Mouse (Mus musculus) MEL (cell line): ENCODE measurements around the gene Rnf141. TPM values are rescaled to one million over a fixed set of nuclear protein-coding genes. Genes with fewer than 3 reads are reported as not detected.

Source experiments
- DNase-seq: peaks from one replicate; pipeline ENCODE4 v3.0.0; 2011; ENCODE audit warnings: low read depth, low spot score
- H3K27ac ChIP-seq: 2 replicates; pipeline ENCODE4 v1.5.1; 2012; ENCODE audit warnings: low read depth, mild to moderate bottlenecking, control low read depth, low read length, moderate library complexity; ENCODE audit not compliant: control insufficient read depth
- H3K27me3 ChIP-seq, 2 experiments: fragments of 150-350 bp in 1 of 2; sonication (generic) in 1 of 2; 2 replicates each; pipeline ENCODE4 v1.6.1; 2012; ENCODE audit warnings: low read length in 2 of 2, mild to moderate bottlenecking in 2 of 2, improper control_type of control experiment in 1 of 2, moderate library complexity in 1 of 2; ENCODE audit not compliant: insufficient read depth in 2 of 2, control insufficient read depth in 1 of 2
- H3K36me3 ChIP-seq, 2 experiments: 2 replicates each; pipeline ENCODE4 v1.6.1; 2012 to 2014; ENCODE audit warnings: low read length in 2 of 2, improper control_type of control experiment in 1 of 2, inconsistent platforms in 1 of 2, mild to moderate bottlenecking in 1 of 2; ENCODE audit not compliant: insufficient read depth in 2 of 2, control insufficient read depth in 1 of 2
- H3K4me1 ChIP-seq, 2 experiments: fragments of 150-350 bp in 1 of 2; sonication (generic) in 1 of 2; 2 replicates each; pipeline ENCODE4 v1.6.1; 2012; ENCODE audit warnings: low read length in 2 of 2, improper control_type of control experiment in 1 of 2, mild to moderate bottlenecking in 1 of 2; ENCODE audit not compliant: insufficient read depth in 2 of 2, control insufficient read depth in 1 of 2
- H3K4me3 ChIP-seq, 2 experiments: fragments of 150-350 bp in 1 of 2; sonication (generic) in 1 of 2; 2 replicates each; pipeline ENCODE4 v1.5.1; 2012; ENCODE audit warnings: low read depth in 2 of 2, low read length in 2 of 2, mild to moderate bottlenecking in 2 of 2, moderate library complexity in 2 of 2, control low read depth in 1 of 2, improper control_type of control experiment in 1 of 2; ENCODE audit not compliant: control insufficient read depth in 1 of 2, insufficient read depth in 1 of 2
- H3K79me2 ChIP-seq: 2 replicates; pipeline ENCODE4 v1.6.1; 2012; ENCODE audit warnings: mild to moderate bottlenecking, low read length, moderate library complexity; ENCODE audit not compliant: control insufficient read depth, poor library complexity, insufficient read depth
- H3K9ac ChIP-seq: 2 replicates; pipeline ENCODE4 v1.6.1; 2012; ENCODE audit warnings: low read depth, mild to moderate bottlenecking, control low read depth, low read length, moderate library complexity; ENCODE audit not compliant: control insufficient read depth, poor library complexity, severe bottlenecking
- H3K9me3 ChIP-seq: fragments of 150-350 bp; sonication (generic); replicated peaks from 2 replicates; pipeline ENCODE4 v1.6.1; 2012; ENCODE audit warnings: mild to moderate bottlenecking, low read length, improper control_type of control experiment, moderate library complexity; ENCODE audit not compliant: insufficient read depth
- BHLHE40 ChIP-seq: IDR thresholded peaks from 2 replicates; pipeline ENCODE4 v1.6.1; 2012; ENCODE audit warnings: low read depth, mild to moderate bottlenecking, inconsistent platforms, low read length, improper control_type of control experiment, borderline replicate concordance
- CHD1 ChIP-seq: IDR thresholded peaks from 2 replicates; pipeline ENCODE4 v1.6.1; 2012; ENCODE audit warnings: low read depth, mild to moderate bottlenecking, inconsistent platforms, low read length, improper control_type of control experiment
- E2F4 ChIP-seq: IDR thresholded peaks from 2 replicates; pipeline ENCODE4 v1.6.1; 2011; ENCODE audit warnings: low read depth, low read length, improper control_type of control experiment, borderline replicate concordance
- EP300 ChIP-seq, 2 experiments: IDR thresholded peaks; 2 replicates each; pipeline ENCODE4 v1.6.1; 2011; ENCODE audit warnings: improper control_type of control experiment in 2 of 2, low read length in 2 of 2, low read depth in 1 of 2, mild to moderate bottlenecking in 1 of 2
- ETS1 ChIP-seq: IDR thresholded peaks from 2 replicates; pipeline ENCODE4 v1.6.1; 2012; ENCODE audit warnings: low read depth, mild to moderate bottlenecking, inconsistent platforms, low read length, improper control_type of control experiment, moderate library complexity
- GABPA ChIP-seq: IDR thresholded peaks from 2 replicates; pipeline ENCODE4 v1.6.1; 2012; ENCODE audit warnings: low read depth, mild to moderate bottlenecking, inconsistent platforms, low read length, improper control_type of control experiment, moderate library complexity
- GATA1 ChIP-seq: IDR thresholded peaks from 2 replicates; pipeline ENCODE4 v1.6.1; 2011; ENCODE audit warnings: low read depth, low read length, improper control_type of control experiment
- JUND ChIP-seq: IDR thresholded peaks from 2 replicates; pipeline ENCODE4 v1.6.1; 2011; ENCODE audit warnings: low read depth, mild to moderate bottlenecking, improper control_type of control experiment, low read length
- KAT2A ChIP-seq: conservative IDR thresholded peaks from 2 replicates; pipeline ENCODE4 v1.6.1; 2012; ENCODE audit warnings: low read depth, low read length, improper control_type of control experiment, inconsistent platforms
- NELFE ChIP-seq: IDR thresholded peaks from 2 replicates; pipeline ENCODE4 v1.6.1; 2011; ENCODE audit warnings: low read depth, low read length, improper control_type of control experiment
- POLR2A ChIP-seq, 2 experiments: IDR thresholded peaks; 2 replicates each; pipeline ENCODE4 v1.6.1; 2011 to 2012; ENCODE audit warnings: low read length in 2 of 2, mild to moderate bottlenecking in 2 of 2, control low read depth in 1 of 2, improper control_type of control experiment in 1 of 2, low read depth in 1 of 2, moderate library complexity in 1 of 2; ENCODE audit not compliant: control insufficient read depth in 1 of 2, insufficient read depth in 1 of 2, poor library complexity in 1 of 2
- POLR2AphosphoS2 ChIP-seq: IDR thresholded peaks from 2 replicates; pipeline ENCODE4 v1.6.1; 2011; ENCODE audit warnings: low read length, improper control_type of control experiment
- RCOR1 ChIP-seq: IDR thresholded peaks from 2 replicates; pipeline ENCODE4 v1.6.1; 2012; ENCODE audit warnings: low read depth, mild to moderate bottlenecking, inconsistent platforms, low read length, improper control_type of control experiment
- SIN3A ChIP-seq: IDR thresholded peaks from 2 replicates; pipeline ENCODE4 v1.6.1; 2012; ENCODE audit warnings: low read length, improper control_type of control experiment, inconsistent platforms
- SMC3 ChIP-seq: IDR thresholded peaks from 2 replicates; pipeline ENCODE4 v1.6.1; 2011; ENCODE audit warnings: low read depth, low read length, improper control_type of control experiment
- TAL1 ChIP-seq: IDR thresholded peaks from 2 replicates; pipeline ENCODE4 v1.6.1; 2012; ENCODE audit warnings: mild to moderate bottlenecking, inconsistent platforms, low read length, moderate library complexity, mixed read lengths
- TBP ChIP-seq: IDR thresholded peaks from 2 replicates; pipeline ENCODE4 v1.8.0; 2011; ENCODE audit warnings: low read depth, low read length, improper control_type of control experiment
- TCF12 ChIP-seq: IDR thresholded peaks from 2 replicates; pipeline ENCODE4 v1.6.1; 2014; ENCODE audit warnings: low read depth, mild to moderate bottlenecking, inconsistent platforms, low read length, improper control_type of control experiment, moderate library complexity
- UBTF ChIP-seq: IDR thresholded peaks from 2 replicates; pipeline ENCODE4 v1.6.1; 2012; ENCODE audit warnings: low read depth, mild to moderate bottlenecking, inconsistent platforms, low read length, improper control_type of control experiment, moderate library complexity, borderline replicate concordance; ENCODE audit not compliant: insufficient read depth
- ZC3H11A ChIP-seq: IDR thresholded peaks from 2 replicates; pipeline ENCODE4 v1.6.1; 2012; ENCODE audit warnings: low read depth, mild to moderate bottlenecking, inconsistent platforms, low read length, improper control_type of control experiment
- ZMIZ1 ChIP-seq: IDR thresholded peaks from 2 replicates; pipeline ENCODE4 v1.6.1; 2012; ENCODE audit warnings: low read depth, mild to moderate bottlenecking, inconsistent platforms, low read length, improper control_type of control experiment, moderate library complexity
- polyA plus RNA-seq, 2 experiments: library from polyadenylated mRNA; stranded (reverse) in 1 of 2; unstranded in 1 of 2; fragments of >175 nt in 1 of 2; fragments of >200 nt in 1 of 2; gene quantifications; 2 replicates each; pipeline versions ENCODE4 v1.2.1 to v1.2.4; 2012; ENCODE audit warnings: low replicate concordance in 2 of 2, low read depth in 1 of 2; ENCODE audit not compliant: insufficient read length in 2 of 2, insufficient read depth in 1 of 2, missing spikeins in 1 of 2
- total RNA-seq: library from RNA; depleted of rRNA; stranded (reverse); fragments of 300-350 nt; gene quantifications from 2 replicates; pipeline ENCODE4 v1.2.3, GENCODE M21; 2012

Rnf141 gene
- total and polyA plus RNA-seq, 3 experiments, result 18.8 to 19.7 TPM; not detected in 1

DNA sequence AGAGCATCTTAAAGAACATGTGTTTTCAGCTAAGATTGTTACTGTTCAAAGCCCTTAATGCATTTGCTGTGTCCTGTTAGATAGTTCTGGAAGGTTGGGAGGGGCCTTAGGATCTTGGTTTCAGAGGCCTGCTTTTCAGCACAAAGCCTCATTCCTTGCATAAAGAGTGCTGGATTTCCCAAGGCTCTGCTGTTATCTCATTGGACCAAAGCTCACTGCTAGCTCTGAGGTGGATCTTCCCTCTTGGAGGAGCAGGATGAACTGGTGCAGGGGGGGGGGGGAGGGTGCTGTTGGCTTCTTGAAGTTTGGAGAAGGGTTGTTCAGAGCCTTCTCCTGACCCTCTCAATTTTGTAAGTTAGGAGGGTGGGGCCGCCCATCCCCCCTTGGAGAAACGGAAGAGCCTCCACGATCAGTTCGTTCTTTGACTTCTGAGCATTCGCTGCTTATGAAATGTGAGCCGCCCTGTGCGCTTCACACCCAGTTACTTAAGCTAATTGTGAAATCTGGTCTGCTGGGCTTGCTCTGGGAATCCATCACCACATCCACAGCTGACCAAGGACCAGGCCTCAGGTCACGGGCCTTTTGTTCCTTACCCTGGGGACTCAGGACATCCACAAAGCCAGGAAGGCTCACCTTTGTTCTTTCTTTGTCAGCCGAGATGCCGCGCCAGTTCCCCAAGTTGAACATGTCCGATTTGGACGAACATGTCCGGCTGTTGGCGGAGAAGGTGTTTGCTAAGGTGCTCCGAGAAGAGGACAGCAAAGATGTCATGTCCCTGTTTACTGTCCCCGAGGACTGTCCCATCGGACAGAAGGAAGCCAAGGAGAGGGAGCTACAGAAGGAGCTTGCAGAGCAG, 66.9 kb downstream of the Rnf141 start:
- no peak overlapping the region for H3K4me3 ChIP-seq
- H3K79me2 ChIP-seq, result peaks cover 6% of the 10 kb centered on the region
- TF ChIP-seq NELFE, result no peak
- no peak for TF ChIP-seq GABPA
- no peak for TF ChIP-seq ZC3H11A
- no peak for TF ChIP-seq CHD1
- no peak for TF ChIP-seq TAL1
- TF ChIP-seq POLR2AphosphoS2, result no peak
- no peak for TF ChIP-seq BHLHE40
- no peak for TF ChIP-seq ZMIZ1
- TF ChIP-seq SMC3, result no peak
- no peak for TF ChIP-seq RCOR1
- H3K27me3 ChIP-seq, result no peaks in the 10 kb centered on the region
- peaks cover 0 to 61% of the 10 kb centered on the region in 2 experiments; a peak in 2 of 4 replicates for H3K36me3 ChIP-seq
- no peaks in the 10 kb centered on the region for H3K9me3 ChIP-seq
- no peak overlapping the region for H3K9ac ChIP-seq
- H3K27ac ChIP-seq, result no peak overlapping the region
- H3K4me1 ChIP-seq, result peaks cover 26 to 56% of the 10 kb centered on the region in 2 experiments
- no peak for DNase-seq

- peaks cover 0 to 62% of the 10 kb centered on the region in 2 experiments; a peak in 2 of 4 replicates for H3K36me3 ChIP-seq
- peaks cover 6% of the 10 kb centered on the region for H3K79me2 ChIP-seq
- peak; percentile 94 for DNase-seq
- peak overlapping the region; percentile 71 for H3K9ac ChIP-seq
- peak overlapping the region; percentile 55 to 83 for H3K4me3 ChIP-seq
- H3K9me3 ChIP-seq, result no peaks in the 10 kb centered on the region
- peaks cover 20 to 54% of the 10 kb centered on the region in 2 experiments for H3K4me1 ChIP-seq
- H3K27me3 ChIP-seq, result no peaks in the 10 kb centered on the region
- peak; percentile 91 for TF ChIP-seq TBP
- TF ChIP-seq SIN3A, result peak; percentile 56
- no peak; the same call in 1 of the 2 replicates for TF ChIP-seq RCOR1
- TF ChIP-seq E2F4, result no peak
- TF ChIP-seq ETS1, result peak; percentile 79
- TF ChIP-seq POLR2A (IDR thresholded peaks at IDR 0.05; ENCODE audit: control insufficient read depth in 1 of 2, insufficient read depth in 1 of 2, low read depth in 1 of 2, low read length in 2 of 2, poor library complexity in 1 of 2), result peak; percentile 27 to 76; a peak in 2 of 4 replicates
- 0 out of 2 replicates have a peak, but pooled peaks have one; percentile 25 for TF ChIP-seq ZMIZ1
- TF ChIP-seq TCF12, result peak; percentile 71
- peak; percentile 95 for TF ChIP-seq GATA1
- no peak for TF ChIP-seq JUND
- TF ChIP-seq NELFE, result no peak; the same call in 1 of the 2 replicates
- TF ChIP-seq KAT2A, result no peak
- 0 out of 2 replicates have a peak, but pooled peaks have one; percentile 45 for TF ChIP-seq UBTF
- peak; percentile 61 for TF ChIP-seq TAL1
- TF ChIP-seq EP300 (IDR thresholded peaks at IDR 0.05; ENCODE audit: low read depth in 1 of 2, low read length in 2 of 2), result peak; percentile 63 to 82
- TF ChIP-seq, all 39 proteins: peak for 10
- H3K27ac ChIP-seq, result peak overlapping the region; percentile 91
These were observed 69.6 kb downstream of the Rnf141 start for GRCm38 (mm10) chr7:110774674-110775073.
